Mouse (Mus musculus): Measurements from ENCODE around the gene Srl. TPM values are rescaled to one million over a fixed set of nuclear protein-coding genes. Genes with fewer than 3 reads are reported as not detected.

The Srl gene
- polyA plus RNA-seq, 1 experiment from 2014 or later: 23.3 TPM

- WGBS: 73% methylated on average over 4 of the region's 4 CpGs
- no peak overlapping the region for H3K27ac ChIP-seq (ENCODE audit: low read depth, low read length)
- no peak overlapping the region for H3K9ac ChIP-seq (ENCODE audit: low read length)
- no peak overlapping the region for H3K4me3 ChIP-seq (ENCODE audit: low read depth, low read length)
- no peak overlapping the region for H3K4me2 ChIP-seq (ENCODE audit: low read depth, low read length, severe bottlenecking)
- H3K36me3 ChIP-seq (ENCODE audit: control insufficient read depth, insufficient read depth, low read length): no peaks in the 10 kb centered on the region
- 0 out of 2 replicates have a peak, but pooled peaks cover 1% of the 10 kb centered on the region for H3K4me1 ChIP-seq (replicated peaks; ENCODE audit: control insufficient read depth, insufficient read depth, low read length)
- ATAC-seq (replicated peaks; ENCODE audit: low FRiP score) (no peak), DNase-seq (ENCODE audit: low spot score) (no peak)
- no peaks in the 10 kb centered on the region for H3K27me3 ChIP-seq (ENCODE audit: control insufficient read depth, insufficient read depth, low read length)
- no peaks in the 10 kb centered on the region for H3K9me3 ChIP-seq (ENCODE audit: control insufficient read depth, low read length)
Measured at GRCm38 (mm10) chr16:4519157-4519556, 22.5 kb downstream of the Srl start.

- 75% methylated on average over 2 of the region's 2 CpGs for WGBS
- Histone ChIP-seq H3K4me3 (ENCODE audit: low read depth, low read length) (no peak overlapping the region), H3K4me1 (replicated peaks; ENCODE audit: control insufficient read depth, insufficient read depth, low read length) (0 out of 2 replicates have a peak, but pooled peaks cover 1% of the 10 kb centered on the region), H3K36me3 (ENCODE audit: control insufficient read depth, insufficient read depth, low read length) (no peaks in the 10 kb centered on the region), H3K4me2 (ENCODE audit: low read depth, low read length, severe bottlenecking) (no peak overlapping the region), H3K27ac (ENCODE audit: low read depth, low read length) (no peak overlapping the region), H3K9ac (ENCODE audit: low read length) (no peak overlapping the region), H3K27me3 (ENCODE audit: control insufficient read depth, insufficient read depth, low read length) (no peaks in the 10 kb centered on the region), H3K9me3 (ENCODE audit: control insufficient read depth, low read length) (no peaks in the 10 kb centered on the region)
- ATAC-seq (replicated peaks; ENCODE audit: low FRiP score) (no peak), DNase-seq (ENCODE audit: low spot score) (no peak)
Measured at GRCm38 (mm10) chr16:4517906-4518305, 23.7 kb downstream of the Srl start.

GRCm38 (mm10) chr16:4514383-4514782 is 27.2 kb downstream of the Srl start:
- H3K27me3 ChIP-seq (ENCODE audit: control insufficient read depth, insufficient read depth, low read length): no peaks in the 10 kb centered on the region
- no peak overlapping the region for H3K4me2 ChIP-seq (ENCODE audit: low read depth, low read length, severe bottlenecking)
- no peaks in the 10 kb centered on the region for H3K4me1 ChIP-seq (replicated peaks; ENCODE audit: control insufficient read depth, insufficient read depth, low read length)
- no peaks in the 10 kb centered on the region for H3K9me3 ChIP-seq (ENCODE audit: control insufficient read depth, low read length)
- no peak overlapping the region for H3K27ac ChIP-seq (ENCODE audit: low read depth, low read length)
- 91% methylated on average over 3 of the region's 3 CpGs for WGBS
- ATAC-seq (replicated peaks; ENCODE audit: low FRiP score) (no peak), DNase-seq (ENCODE audit: low spot score) (no peak)
- H3K36me3 ChIP-seq (ENCODE audit: control insufficient read depth, insufficient read depth, low read length): no peaks in the 10 kb centered on the region
- no peak overlapping the region for H3K4me3 ChIP-seq (ENCODE audit: low read depth, low read length)
- no peak overlapping the region for H3K9ac ChIP-seq (ENCODE audit: low read length)

- Histone ChIP-seq H3K4me3 (ENCODE audit: low read depth, low read length) (no peak overlapping the region), H3K9me3 (ENCODE audit: control insufficient read depth, low read length) (no peaks in the 10 kb centered on the region), H3K4me2 (ENCODE audit: low read depth, low read length, severe bottlenecking) (no peak overlapping the region), H3K27ac (ENCODE audit: low read depth, low read length) (no peak overlapping the region), H3K9ac (ENCODE audit: low read length) (no peak overlapping the region), H3K36me3 (ENCODE audit: control insufficient read depth, insufficient read depth, low read length) (no peaks in the 10 kb centered on the region), H3K27me3 (ENCODE audit: control insufficient read depth, insufficient read depth, low read length) (no peaks in the 10 kb centered on the region), H3K4me1 (replicated peaks; ENCODE audit: control insufficient read depth, insufficient read depth, low read length) (no peaks in the 10 kb centered on the region)
- DNase-seq (ENCODE audit: low spot score) (no peak), ATAC-seq (replicated peaks; ENCODE audit: low FRiP score) (no peak)
- WGBS: 76% methylated on average over 3 of the region's 3 CpGs
Measured at GRCm38 (mm10) chr16:4512661-4513438, 28.8 kb downstream of the Srl start.

GRCm38 (mm10) chr16:4511371-4511770 is 30.2 kb downstream of the Srl start:
- no peaks in the 10 kb centered on the region for H3K9me3 ChIP-seq (ENCODE audit: control insufficient read depth, low read length)
- H3K4me2 ChIP-seq (ENCODE audit: low read depth, low read length, severe bottlenecking): no peak overlapping the region
- H3K4me3 ChIP-seq (ENCODE audit: low read depth, low read length): no peak overlapping the region
- H3K4me1 ChIP-seq (replicated peaks; ENCODE audit: control insufficient read depth, insufficient read depth, low read length): no peaks in the 10 kb centered on the region
- 81% methylated on average over 2 of the region's 2 CpGs for WGBS
- no peak for DNase-seq (ENCODE audit: low spot score)
- no peak overlapping the region for H3K27ac ChIP-seq (ENCODE audit: low read depth, low read length)
- no peak overlapping the region for H3K9ac ChIP-seq (ENCODE audit: low read length)
- ATAC-seq (replicated peaks; ENCODE audit: low FRiP score): no peak
- H3K27me3 ChIP-seq (ENCODE audit: control insufficient read depth, insufficient read depth, low read length): no peaks in the 10 kb centered on the region
- H3K36me3 ChIP-seq (ENCODE audit: control insufficient read depth, insufficient read depth, low read length): no peaks in the 10 kb centered on the region

GRCm38 (mm10) chr16:4506181-4506580 is 35.4 kb downstream of the Srl start:
- no peak overlapping the region for H3K9ac ChIP-seq (ENCODE audit: low read length)
- 86% methylated on average over 3 of the region's 3 CpGs for WGBS
- H3K4me1 ChIP-seq (replicated peaks; ENCODE audit: control insufficient read depth, insufficient read depth, low read length): no peaks in the 10 kb centered on the region
- no peak overlapping the region for H3K4me2 ChIP-seq (ENCODE audit: low read depth, low read length, severe bottlenecking)
- no peaks in the 10 kb centered on the region for H3K27me3 ChIP-seq (ENCODE audit: control insufficient read depth, insufficient read depth, low read length)
- no peaks in the 10 kb centered on the region for H3K36me3 ChIP-seq (ENCODE audit: control insufficient read depth, insufficient read depth, low read length)
- H3K4me3 ChIP-seq (ENCODE audit: low read depth, low read length): no peak overlapping the region
- no peak for DNase-seq (ENCODE audit: low spot score)
- no peak for ATAC-seq (replicated peaks; ENCODE audit: low FRiP score)
- H3K27ac ChIP-seq (ENCODE audit: low read depth, low read length): no peak overlapping the region
- no peaks in the 10 kb centered on the region for H3K9me3 ChIP-seq (ENCODE audit: control insufficient read depth, low read length)

- H3K4me3 ChIP-seq (ENCODE audit: low read depth, low read length): no peak overlapping the region
- DNase-seq (ENCODE audit: low spot score) (no peak), ATAC-seq (replicated peaks; ENCODE audit: low FRiP score) (no peak)
- WGBS: 94% methylated on average over 1 of the region's 1 CpGs
- H3K36me3 ChIP-seq (ENCODE audit: control insufficient read depth, insufficient read depth, low read length): no peaks in the 10 kb centered on the region
- no peaks in the 10 kb centered on the region for H3K4me1 ChIP-seq (replicated peaks; ENCODE audit: control insufficient read depth, insufficient read depth, low read length)
- no peak overlapping the region for H3K9ac ChIP-seq (ENCODE audit: low read length)
- no peaks in the 10 kb centered on the region for H3K9me3 ChIP-seq (ENCODE audit: control insufficient read depth, low read length)
- no peak overlapping the region for H3K27ac ChIP-seq (ENCODE audit: low read depth, low read length)
- no peaks in the 10 kb centered on the region for H3K27me3 ChIP-seq (ENCODE audit: control insufficient read depth, insufficient read depth, low read length)
- H3K4me2 ChIP-seq (ENCODE audit: low read depth, low read length, severe bottlenecking): no peak overlapping the region
Measured at GRCm38 (mm10) chr16:4503495-4503894, 38.1 kb downstream of the Srl start.

GRCm38 (mm10) chr16:4502568-4502967 is 39.0 kb downstream of the Srl start:
- ATAC-seq (replicated peaks; ENCODE audit: low FRiP score): no peak
- Histone ChIP-seq H3K36me3 (ENCODE audit: control insufficient read depth, insufficient read depth, low read length) (no peaks in the 10 kb centered on the region), H3K4me2 (ENCODE audit: low read depth, low read length, severe bottlenecking) (no peak overlapping the region), H3K27me3 (ENCODE audit: control insufficient read depth, insufficient read depth, low read length) (no peaks in the 10 kb centered on the region), H3K9ac (ENCODE audit: low read length) (no peak overlapping the region), H3K27ac (ENCODE audit: low read depth, low read length) (no peak overlapping the region), H3K4me3 (ENCODE audit: low read depth, low read length) (no peak overlapping the region), H3K9me3 (ENCODE audit: control insufficient read depth, low read length) (no peaks in the 10 kb centered on the region), H3K4me1 (replicated peaks; ENCODE audit: control insufficient read depth, insufficient read depth, low read length) (no peaks in the 10 kb centered on the region)
- no peak for DNase-seq (ENCODE audit: low spot score)

GRCm38 (mm10) chr16:4501703-4502102 is 39.9 kb downstream of the Srl start:
- DNase-seq (ENCODE audit: low spot score) (no peak), ATAC-seq (replicated peaks; ENCODE audit: low FRiP score) (no peak)
- Histone ChIP-seq H3K27ac (ENCODE audit: low read depth, low read length) (no peak overlapping the region), H3K9ac (ENCODE audit: low read length) (no peak overlapping the region), H3K9me3 (ENCODE audit: control insufficient read depth, low read length) (no peaks in the 10 kb centered on the region), H3K4me3 (ENCODE audit: low read depth, low read length) (no peak overlapping the region), H3K36me3 (ENCODE audit: control insufficient read depth, insufficient read depth, low read length) (no peaks in the 10 kb centered on the region), H3K4me2 (ENCODE audit: low read depth, low read length, severe bottlenecking) (no peak overlapping the region), H3K4me1 (replicated peaks; ENCODE audit: control insufficient read depth, insufficient read depth, low read length) (no peaks in the 10 kb centered on the region), H3K27me3 (ENCODE audit: control insufficient read depth, insufficient read depth, low read length) (no peaks in the 10 kb centered on the region)
- WGBS: 82% methylated on average over 3 of the region's 3 CpGs

All from forebrain, embryonic 11.5 days (tissue).